Mouse (Mus musculus): ENCODE data around the gene Zfp442.
"Not testable (repeated sequence)": the region's sequence is repeated elsewhere in the genome, so short reads cannot be mapped to it uniquely, and the experiment has no call there.

DNA sequence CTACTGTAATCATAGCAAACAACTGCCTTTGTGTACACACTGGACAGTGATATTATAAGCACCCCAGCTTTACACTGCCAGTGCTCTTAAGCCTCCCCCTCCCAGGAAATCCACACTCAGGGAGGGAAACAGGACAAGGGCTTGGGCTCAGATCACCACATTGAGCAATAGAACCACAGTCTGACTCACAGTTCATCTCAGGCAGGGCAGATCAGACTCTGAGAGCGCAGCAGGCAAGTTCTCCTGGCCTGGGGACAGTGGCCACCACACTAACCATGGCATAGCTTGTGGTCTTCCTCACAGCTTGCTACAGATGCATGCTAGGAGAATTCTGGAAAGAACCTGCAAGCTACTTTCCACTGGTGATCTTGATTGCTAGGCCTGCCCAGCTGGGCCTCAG is 12.2 kb downstream of the Zfp442 start:
- not testable (repeated sequence) for TF ChIP-seq CTCF (IDR thresholded peaks at IDR 0.05; ENCODE audit: borderline replicate concordance, insufficient read depth, low read length); POLR2A (IDR thresholded peaks at IDR 0.05; ENCODE audit: low read depth, low read length)
